ENCODE assay signal across 8 mouse cellular contexts in the genomic region with DNA sequence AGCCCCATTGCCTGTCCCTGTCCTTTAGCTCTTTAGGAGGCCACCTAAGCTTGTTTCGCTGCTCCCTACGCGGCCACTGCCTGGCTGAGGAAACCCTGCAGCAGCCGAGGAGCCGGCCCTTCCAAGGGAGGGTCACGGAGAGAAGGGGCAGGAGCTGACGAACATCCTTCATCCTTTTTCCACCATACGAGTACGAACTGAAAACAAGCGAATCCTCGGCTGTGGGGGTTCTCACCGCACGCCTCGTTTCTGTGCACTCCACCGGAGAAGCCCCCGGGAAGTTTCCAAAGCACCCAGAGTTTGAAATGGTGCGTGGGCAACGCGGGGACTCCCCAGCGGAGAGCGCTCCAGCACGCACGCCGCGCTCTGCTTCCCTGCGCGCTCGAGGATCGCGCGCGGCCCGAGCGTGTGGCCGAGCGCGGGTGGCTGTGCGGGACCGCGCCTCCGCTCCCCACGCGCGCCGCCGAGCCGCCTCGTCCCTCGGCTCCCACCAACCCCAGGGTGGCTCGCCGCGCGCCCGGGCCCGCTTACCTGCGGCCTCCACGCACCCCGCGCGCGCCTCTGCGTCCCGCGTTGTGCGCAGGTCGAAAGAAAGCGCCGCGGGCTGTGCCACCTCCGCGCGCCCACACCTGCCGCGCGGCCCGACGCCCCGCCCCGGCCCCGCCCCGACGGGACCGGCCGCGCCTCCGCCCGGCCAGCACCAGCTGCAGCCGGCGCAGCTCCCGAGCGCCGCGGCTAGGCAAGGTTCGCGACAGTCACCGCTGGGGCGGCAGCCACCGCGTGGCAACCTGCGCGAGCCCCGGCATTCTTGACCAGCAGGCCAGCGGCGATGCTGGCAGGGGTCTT. TPM values are rescaled to one million over a fixed set of nuclear protein-coding genes. Genes with fewer than 3 reads are reported as not detected.
DNase-seq lines count a peak whose midpoint lies in the region; ATAC-seq lines count a peak whose summit lies in the region.

No protein-coding gene starts in this region.

- peaks cover 5% of the 10 kb centered on the region for H3K4me1 ChIP-seq in forebrain, embryonic 15.5 days
- peaks cover 18% of the 10 kb centered on the region for H3K4me1 ChIP-seq in megakaryocyte, embryonic 14.5 days

- peak; percentile 97 for ATAC-seq in forebrain, embryonic 15.5 days (replicated peaks)
- peak; percentile 80 for ATAC-seq in inflammation-experienced regulatory T-cells, adult 6 months

- intact Hi-C loops in left cerebral cortex, postnatal 10 days (cut with DNase I) = loop anchor here (2.0 kb wide), 1 partner anchor 191 kb away; no protein-coding TSS in a partner anchor

- H3K27ac ChIP-seq in forebrain, embryonic 15.5 days (replicated peaks) = peak overlapping the region; percentile 25

- DNase-seq in ZHBTc4 (ENCODE audit: low read depth, low spot score) = peak; percentile 86
- peak; percentile 51 to 70 for DNase-seq in cerebellum, adult 18-20 months
- peak; percentile 15 to 70 for DNase-seq in left cerebral cortex, postnatal 10 days (ENCODE audit: extremely low spot score in 1 of 2, low spot score in 2 of 2)
- DNase-seq in right cerebral cortex, postnatal 25 days = peak; percentile 72
- no peak for DNase-seq in gastrocnemius, adult 8-10 months (ENCODE audit: low spot score in 2 of 2)

- WGBS in forebrain, embryonic 15.5 days = under 1% methylated on average over 100 of the region's 104 CpGs

- peak overlapping the region; percentile 74 for H3K4me3 ChIP-seq in forebrain, embryonic 15.5 days
- H3K4me3 ChIP-seq in megakaryocyte, embryonic 14.5 days (replicated peaks) = peak overlapping the region; percentile 98

- H3K4me2 ChIP-seq in forebrain, embryonic 15.5 days (replicated peaks) = peak overlapping the region; percentile 89

- H3K27me3 ChIP-seq in forebrain, embryonic 15.5 days = peaks cover 18% of the 10 kb centered on the region
- H3K27me3 ChIP-seq in megakaryocyte, embryonic 14.5 days (replicated peaks) = no peaks in the 10 kb centered on the region

- H3K9ac ChIP-seq in forebrain, embryonic 15.5 days (replicated peaks) = peak overlapping the region; percentile 66

- H3K9me3 ChIP-seq in forebrain, embryonic 15.5 days = no peaks in the 10 kb centered on the region
- H3K9me3 ChIP-seq in megakaryocyte, embryonic 14.5 days = no peaks in the 10 kb centered on the region

- no peaks in the 10 kb centered on the region for H3K36me3 ChIP-seq in forebrain, embryonic 15.5 days
- peaks cover 4% of the 10 kb centered on the region for H3K36me3 ChIP-seq in megakaryocyte, embryonic 14.5 days (replicated peaks; ENCODE audit: low read length)

RNA-seq across cellular contexts. Expression of gene Ifne, which starts 58.1 kb away (rescaled TPM):
- polyA plus RNA-seq in forebrain, embryonic 15.5 days (2015; fragmentation: Nextera tagmentation; extraction: Ambion mirVana) = not detected in 2 replicates
- not detected for polyA plus RNA-seq in inflammation-experienced regulatory T-cells, adult 6 months (2017; shearing (Covaris generic))
- total RNA-seq in left cerebral cortex, postnatal 10 days (2021) = not detected
- polyA plus RNA-seq in megakaryocyte, embryonic 14.5 days (2012; ENCODE audit: insufficient read depth, low replicate concordance) = not detected in 2 replicates
- not detected for total RNA-seq in gastrocnemius, adult 8-10 months (2022)

Comparison
In these comparisons a context has a peak if more than half of its experiments do, and no peak if none do; other contexts are left out.
1. DNase-seq: peak in ZHBTc4 (single experiment), cerebellum, adult 18-20 months (2 of 2), left cerebral cortex, postnatal 10 days (2 of 2) and right cerebral cortex, postnatal 25 days (single experiment); none in gastrocnemius, adult 8-10 months (0 of 2).